In the genomic region with DNA sequence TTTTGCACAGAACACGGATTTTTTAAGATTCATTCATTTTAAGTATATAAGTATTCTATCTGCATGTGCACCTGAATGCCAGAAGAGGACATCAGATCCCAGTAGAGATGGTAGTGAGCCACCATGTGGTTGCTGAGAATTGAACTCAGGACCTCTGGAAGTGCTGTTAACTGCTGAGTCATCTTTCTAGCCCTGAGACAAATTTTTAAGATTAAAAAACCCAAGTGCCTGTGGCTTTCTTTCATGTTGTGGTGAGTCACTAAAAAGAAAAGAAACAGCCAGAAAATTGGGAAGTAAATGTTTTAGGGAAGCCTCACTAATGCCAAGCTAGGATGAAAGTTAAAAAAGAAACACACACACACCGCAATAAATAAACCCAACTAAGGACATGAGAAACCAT, we compare ENCODE assay signal across 33 mouse cellular contexts. TPM values are rescaled to one million over a fixed set of nuclear protein-coding genes. Genes with fewer than 3 reads are reported as not detected.
DNase-seq lines count a peak whose midpoint lies in the region; ATAC-seq and TF ChIP-seq lines count a peak whose summit lies in the region.
"Had no signal": no experiment of that assay in that cellular context is flagged by ENCODE, and none has a peak within 500 bp of the region (broad histone marks: within the 10 kb centered on the region; RNA-seq: fewer than 3 reads in every experiment).

No protein-coding gene starts in this region.

- H3K4me3 ChIP-seq in CH12.LX (replicated peaks in 1 of 3; ENCODE audit: low read depth in 2 of 3, low read length in 2 of 3, poor library complexity in 1 of 3) = no peak overlapping the region
- H3K4me3 ChIP-seq in bone marrow macrophage, adult 2 months (ENCODE audit: insufficient read depth, low read length) = no peak overlapping the region
- H3K4me3 ChIP-seq: embryonic facial prominence, embryonic 12.5 days; embryonic facial prominence, embryonic 15.5 days; erythroblast, embryonic 14.5 days; forebrain, embryonic 12.5 days; forebrain, embryonic 15.5 days; heart, embryonic 12.5 days; heart, embryonic 15.5 days had no signal

- peak; percentile 26; the same call in 1 of the 2 replicates for ATAC-seq in megakaryocyte, adult 5-6 weeks (ENCODE audit: poor library complexity, severe bottlenecking)
- ATAC-seq: activated CD4-positive, CD25-positive, alpha-beta regulatory T cell, adult 4 months; forebrain, embryonic 15.5 days; hindbrain, postnatal 0 days; inflammation-experienced regulatory T-cells, adult 6 months; intestine, embryonic 16.5 days had no signal

- dilution Hi-C loops in CH12.LX (cut with MboI; ENCODE audit: extremely low pct_ligation_motif_present, extremely low pct_unique_long_range_greater_than_20kb, low sequenced_read_pairs) = no loop called here

- no peaks in the 10 kb centered on the region for H3K27me3 ChIP-seq in CH12.LX (replicated peaks)

- no peaks in the 10 kb centered on the region for H3K9me3 ChIP-seq in CH12.LX (replicated peaks; ENCODE audit: low read length)
- H3K9me3 ChIP-seq: embryonic facial prominence, embryonic 12.5 days; embryonic facial prominence, embryonic 15.5 days; forebrain, embryonic 12.5 days; forebrain, embryonic 15.5 days; G1E; heart, embryonic 12.5 days; heart, embryonic 15.5 days had no signal

- in situ Hi-C loops in CH12.LX (cut with MboI; ENCODE audit: low pct_ligation_motif_present, low pct_unique_long_range_greater_than_20kb, low sequenced_read_pairs) = loop anchor here (10.0 kb wide), 2 partner anchors 137 to 227 kb away; no protein-coding TSS in a partner anchor

- no peak for TF ChIP-seq RAD21 in CH12.LX (IDR thresholded peaks at IDR 0.05; ENCODE audit: low read depth, low read length)

- DNase-seq in 3134 (ENCODE audit: extremely low read depth, insufficient read length, low spot score) = peak; percentile 34
- DNase-seq in CH12.LX (ENCODE audit: extremely low read depth) = no peak
- no peak for DNase-seq in kidney, adult 11 months
- no peak for DNase-seq in kidney, adult 9 months
- no peak for DNase-seq in thymus, postnatal 4 days
- no peak for DNase-seq in adrenal gland, postnatal 10 days
- DNase-seq: adrenal gland, adult 8-10 months; adrenal gland, postnatal 36 days; cerebellum, adult 11 months; cerebellum, adult 2 months; cerebellum, adult 9-11 months; cerebellum, postnatal 25 days; gastrocnemius, postnatal 10 days; gastrocnemius, postnatal 36 days; heart, adult 11 months; heart, postnatal 10 days; heart, postnatal 36 days had no signal

- TF ChIP-seq CTCF in CH12.LX (conservative IDR thresholded peaks at IDR 0.05 in 1 of 2, IDR thresholded peaks at IDR 0.05 in 1 of 2; ENCODE audit: low read depth in 2 of 2, low read length in 2 of 2) = peak in 1 of 2 experiments; percentile 34; a peak in 2 of 4 replicates
- TF ChIP-seq CTCF in bone marrow macrophage, adult 2 months (IDR thresholded peaks at IDR 0.05; ENCODE audit: low read depth, low read length) = no peak

- TF ChIP-seq POLR2A in CH12.LX (IDR thresholded peaks at IDR 0.05; ENCODE audit: low read depth, low read length) = no peak
- no peak for TF ChIP-seq POLR2A in bone marrow macrophage, adult 2 months (IDR thresholded peaks at IDR 0.05; ENCODE audit: borderline replicate concordance, low read depth, low read length)

- H3K79me2 ChIP-seq in CH12.LX (replicated peaks; ENCODE audit: control insufficient read depth, extremely low read depth, insufficient read depth, poor library complexity, severe bottlenecking) = no peaks in the 10 kb centered on the region

- TF ChIP-seq EP300 in CH12.LX (IDR thresholded peaks at IDR 0.05; ENCODE audit: low read length) = no peak

- no peak overlapping the region for H3K27ac ChIP-seq in CH12.LX (ENCODE audit: insufficient read depth, low read depth)
- H3K27ac ChIP-seq in bone marrow macrophage, adult 2 months (ENCODE audit: insufficient read depth, low read depth, low read length) = peak overlapping the region; percentile 39
- H3K27ac ChIP-seq: embryonic facial prominence, embryonic 12.5 days; embryonic facial prominence, embryonic 15.5 days; forebrain, embryonic 12.5 days; forebrain, embryonic 15.5 days; heart, embryonic 15.5 days; hindbrain, embryonic 14.5 days; hindbrain, postnatal 0 days had no signal

- H3K36me3 ChIP-seq in CH12.LX (replicated peaks in 1 of 2; ENCODE audit: control insufficient read depth in 1 of 2, insufficient read depth in 1 of 2, low read length in 1 of 2) = no peaks in the 10 kb centered on the region
- H3K36me3 ChIP-seq: embryonic facial prominence, embryonic 12.5 days; embryonic facial prominence, embryonic 15.5 days; forebrain, embryonic 12.5 days; forebrain, embryonic 15.5 days; G1E; heart, embryonic 12.5 days; heart, embryonic 15.5 days had no signal

- H3K9ac ChIP-seq in CH12.LX (ENCODE audit: insufficient read depth, low read depth) = no peak overlapping the region
- H3K9ac ChIP-seq: embryonic facial prominence, embryonic 12.5 days; embryonic facial prominence, embryonic 15.5 days; forebrain, embryonic 12.5 days; forebrain, embryonic 15.5 days; heart, embryonic 12.5 days; heart, embryonic 15.5 days; hindbrain, embryonic 14.5 days had no signal

- no peak overlapping the region for H3K4me2 ChIP-seq in CH12.LX (ENCODE audit: insufficient read depth, low read depth, poor library complexity, severe bottlenecking)
- H3K4me2 ChIP-seq: embryonic facial prominence, embryonic 12.5 days; embryonic facial prominence, embryonic 15.5 days; forebrain, embryonic 12.5 days; forebrain, embryonic 15.5 days; heart, embryonic 12.5 days; heart, embryonic 15.5 days; hindbrain, embryonic 14.5 days had no signal

- peaks cover 8% of the 10 kb centered on the region in 2 experiments for H3K4me1 ChIP-seq in CH12.LX (ENCODE audit: control insufficient read depth in 1 of 2, insufficient read depth in 2 of 2)
- H3K4me1 ChIP-seq in bone marrow macrophage, adult 2 months (ENCODE audit: control insufficient read depth, insufficient read depth, low read length) = peaks cover 26% of the 10 kb centered on the region

TF ChIP-seq in CH12.LX, 34 proteins besides CTCF, POLR2A, EP300 and RAD21:
- TF ChIP-seq SIN3A (IDR thresholded peaks at IDR 0.05; ENCODE audit: low read length) (no peak), MAFK (IDR thresholded peaks at IDR 0.05; ENCODE audit: insufficient replicate concordance, low read length) (peak; percentile 79)
TF ChIP-seq in CH12.LX: peak in this region for 1.

RNA-seq across cellular contexts. Expression of gene Ch25h, which starts 3.3 kb away (rescaled TPM):
- not detected in 2 replicates for total RNA-seq in CH12.LX (2012; rRNA removed)
- total RNA-seq in CH12.LX (2014; rRNA removed) = not detected in 2 replicates
- polyA plus RNA-seq in CH12.LX (2012; ENCODE audit: insufficient read length, low read depth) = not detected in 2 replicates
- polyA plus RNA-seq in bone marrow macrophage, adult 2 months (2012; ENCODE audit: insufficient read depth, insufficient read length, missing spikeins) = 4.4 and 5.0 TPM in 2 replicates
- not detected in 2 replicates for total RNA-seq in megakaryocyte, adult 5-6 weeks (2015)
- not detected in 2 replicates for total RNA-seq in megakaryocyte, adult 5-6 weeks (2017)
- under 1 TPM; 0.55 to 0.57 TPM for total RNA-seq in adrenal gland, postnatal 10 days (2021)
- total RNA-seq: gastrocnemius, adult 18-20 months; gastrocnemius, postnatal 36 days had no signal
- polyA plus RNA-seq: activated CD4-positive, CD25-positive, alpha-beta regulatory T cell, adult 4 months; erythroblast, embryonic 14.5 days; G1E had no signal

RNA-seq across cellular contexts. Expression of gene Lipa, which starts 55.6 kb away (rescaled TPM):
- 17.7 and 19.3 TPM in 2 replicates for total RNA-seq in CH12.LX (2012; rRNA removed)
- 38.1 and 43.5 TPM in 2 replicates for total RNA-seq in CH12.LX (2014; rRNA removed)
- 55.7 and 63.4 TPM in 2 replicates for polyA plus RNA-seq in CH12.LX (2012; ENCODE audit: insufficient read length, low read depth)
- polyA plus RNA-seq in bone marrow macrophage, adult 2 months (2012; ENCODE audit: insufficient read depth, insufficient read length, missing spikeins) = 991 and 1,052 TPM in 2 replicates
- total RNA-seq in megakaryocyte, adult 5-6 weeks (2015) = 119 and 136 TPM in 2 replicates
- 69.1 and 73.0 TPM in 2 replicates for total RNA-seq in megakaryocyte, adult 5-6 weeks (2017)
- total RNA-seq in adrenal gland, postnatal 10 days (2021) = 100 to 1,000 TPM; 130 to 133 TPM
- polyA plus RNA-seq: G1E had no signal
